Mouse (Mus musculus): ENCODE data around the gene Antxr2. TPM values are rescaled to one million over a fixed set of nuclear protein-coding genes. Genes with fewer than 3 reads are reported as not detected.

Antxr2 gene
- polyA plus RNA-seq, 1 experiment from 2014 or later = 28.6 TPM

GRCm38 (mm10) chr5:97954193-97954772 lies 76.6 kb downstream of the Antxr2 start:
- no peak for ATAC-seq (ENCODE audit: insufficient number of reproducible peaks, low FRiP score, low TSS enrichment, low read depth)
- 29% methylated on average over 5 of the region's 5 CpGs for WGBS
- no peaks in the 10 kb centered on the region for H3K9me3 ChIP-seq
- H3K4me2 ChIP-seq = no peak overlapping the region
- H3K36me3 ChIP-seq = no peaks in the 10 kb centered on the region
- no peak overlapping the region for H3K9ac ChIP-seq
- H3K4me1 ChIP-seq = peaks cover 10% of the 10 kb centered on the region; the same call in 1 of the 2 replicates
- no peak overlapping the region for H3K4me3 ChIP-seq
- H3K27ac ChIP-seq = 0 out of 2 replicates have a peak overlapping the region, but pooled peaks have one; percentile 4
- no peaks in the 10 kb centered on the region for H3K27me3 ChIP-seq

- Histone ChIP-seq H3K27ac (peak overlapping the region; percentile 54; the same call in 1 of the 2 replicates), H3K9me3 (no peaks in the 10 kb centered on the region), H3K9ac (no peak overlapping the region), H3K4me3 (no peak overlapping the region), H3K36me3 (no peaks in the 10 kb centered on the region), H3K4me1 (peaks cover 10% of the 10 kb centered on the region; the same call in 1 of the 2 replicates), H3K27me3 (no peaks in the 10 kb centered on the region), H3K4me2 (0 out of 2 replicates have a peak overlapping the region, but pooled peaks have one; percentile 24)
- WGBS = 26% methylated on average over 11 of the region's 11 CpGs
- peak; percentile 74; the same call in 1 of the 2 replicates for ATAC-seq (ENCODE audit: insufficient number of reproducible peaks, low FRiP score, low TSS enrichment, low read depth)
These were observed 77.5 kb downstream of the Antxr2 start for GRCm38 (mm10) chr5:97953241-97953920.

GRCm38 (mm10) chr5:97947261-97947660 lies 83.6 kb downstream of the Antxr2 start:
- Histone ChIP-seq H3K27ac (no peak overlapping the region), H3K36me3 (peaks cover 5% of the 10 kb centered on the region; the same call in 1 of the 2 replicates), H3K27me3 (no peaks in the 10 kb centered on the region), H3K4me2 (no peak overlapping the region), H3K4me1 (peaks cover under 1% of the 10 kb centered on the region; the same call in 1 of the 2 replicates), H3K4me3 (no peak overlapping the region), H3K9ac (no peak overlapping the region), H3K9me3 (no peaks in the 10 kb centered on the region)
- 71% methylated on average over 3 of the region's 3 CpGs for WGBS
- ATAC-seq (ENCODE audit: insufficient number of reproducible peaks, low FRiP score, low TSS enrichment, low read depth) = no peak

DNA sequence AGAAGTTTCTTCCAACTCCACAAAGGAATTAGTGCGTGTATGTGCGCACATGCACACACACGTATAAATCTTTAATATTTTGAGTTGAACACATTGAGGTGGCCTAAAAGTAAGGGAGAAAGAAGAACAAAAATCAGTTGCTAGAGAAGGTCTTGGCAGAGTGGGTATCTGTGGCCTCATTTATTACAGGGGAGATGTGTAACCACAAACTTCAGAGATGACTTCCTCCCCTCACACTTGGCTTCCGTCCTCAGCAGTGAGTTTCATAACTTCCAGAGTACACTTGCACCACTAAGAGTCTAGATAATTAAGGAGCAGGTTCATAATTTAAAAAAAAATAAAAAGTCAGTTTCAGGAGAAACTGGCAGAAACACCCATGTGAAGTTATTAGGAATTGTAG lies 84.6 kb downstream of the Antxr2 start:
- Histone ChIP-seq H3K4me3 (no peak overlapping the region), H3K27me3 (no peaks in the 10 kb centered on the region), H3K27ac (no peak overlapping the region), H3K9me3 (no peaks in the 10 kb centered on the region), H3K4me1 (no peaks in the 10 kb centered on the region), H3K9ac (no peak overlapping the region), H3K4me2 (no peak overlapping the region), H3K36me3 (peaks cover 5% of the 10 kb centered on the region; the same call in 1 of the 2 replicates)
- WGBS = 81% methylated on average over 4 of the region's 4 CpGs
- ATAC-seq (ENCODE audit: insufficient number of reproducible peaks, low FRiP score, low TSS enrichment, low read depth) = no peak

GRCm38 (mm10) chr5:97935140-97936129 lies 95.4 kb downstream of the Antxr2 start:
- H3K27ac ChIP-seq = no peak overlapping the region

DNA sequence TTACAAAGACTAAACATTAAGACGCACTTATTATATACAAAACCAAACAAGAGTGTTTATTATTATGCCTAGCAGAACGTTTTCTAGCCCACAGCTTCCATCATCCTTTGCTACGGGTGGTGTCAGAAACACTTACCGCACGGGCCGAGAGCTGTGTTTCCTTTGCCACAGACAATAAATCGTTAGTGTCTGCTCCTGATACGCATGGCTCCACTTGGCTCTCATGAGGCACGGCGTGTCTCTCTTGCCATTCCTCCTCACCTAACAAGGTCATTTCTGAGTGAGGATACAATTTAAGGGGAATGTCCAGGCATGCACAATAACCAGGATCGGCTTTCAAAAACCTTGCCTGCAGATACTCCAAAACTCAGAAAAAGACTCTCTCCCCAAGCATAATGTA lies 113.2 kb downstream of the Antxr2 start:
- Histone ChIP-seq H3K27ac (no peak overlapping the region), H3K9me3 (no peaks in the 10 kb centered on the region), H3K27me3 (no peaks in the 10 kb centered on the region), H3K4me1 (no peaks in the 10 kb centered on the region), H3K9ac (no peak overlapping the region), H3K36me3 (peaks cover 3% of the 10 kb centered on the region; the same call in 1 of the 2 replicates), H3K4me2 (no peak overlapping the region), H3K4me3 (no peak overlapping the region)
- ATAC-seq (ENCODE audit: insufficient number of reproducible peaks, low FRiP score, low TSS enrichment, low read depth) = no peak
- 43% methylated on average over 11 of the region's 11 CpGs for WGBS

More at GRCm38 (mm10) chr5:97935140-97936129, 95.4 kb downstream of the Antxr2 start:
- WGBS = 4% methylated on average over 56 of the region's 56 CpGs
- ATAC-seq (ENCODE audit: insufficient number of reproducible peaks, low FRiP score, low TSS enrichment, low read depth) = no peak
- Histone ChIP-seq H3K4me1 (peaks cover 9% of the 10 kb centered on the region), H3K27me3 (0 out of 2 replicates have a peak, but pooled peaks cover 4% of the 10 kb centered on the region), H3K9ac (peak overlapping the region; percentile 26), H3K4me3 (peak overlapping the region; percentile 46), H3K9me3 (no peaks in the 10 kb centered on the region), H3K36me3 (0 out of 2 replicates have a peak, but pooled peaks cover 5% of the 10 kb centered on the region), H3K4me2 (peak overlapping the region; percentile 93)

DNA sequence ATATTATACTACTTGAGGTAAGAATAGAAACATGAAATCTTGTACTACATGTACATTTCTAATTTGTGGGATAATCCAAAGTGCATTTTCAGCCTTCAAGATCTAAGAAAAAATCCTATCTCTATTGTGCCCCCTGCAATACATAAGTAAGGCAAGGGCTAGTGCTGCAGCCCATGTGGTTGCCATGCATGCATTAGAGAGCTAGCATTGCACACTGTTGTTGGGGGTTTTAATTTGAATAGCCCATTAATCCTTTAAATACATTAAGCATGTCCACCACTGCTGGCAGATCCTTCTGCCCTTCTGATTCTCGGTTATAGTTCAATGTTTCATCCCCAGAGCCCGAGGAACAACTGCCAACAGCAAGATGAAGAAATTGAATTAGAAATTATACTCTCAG lies 116.0 kb downstream of the Antxr2 start:
- H3K36me3 ChIP-seq = no peaks in the 10 kb centered on the region

GRCm38 (mm10) chr5:97913901-97914300 lies 116.9 kb downstream of the Antxr2 start:
- 87% methylated on average over 6 of the region's 6 CpGs for WGBS
- H3K9ac ChIP-seq = no peak overlapping the region
- no peaks in the 10 kb centered on the region for H3K36me3 ChIP-seq
- H3K27ac ChIP-seq = no peak overlapping the region
- H3K4me3 ChIP-seq = no peak overlapping the region
- ATAC-seq (ENCODE audit: insufficient number of reproducible peaks, low FRiP score, low TSS enrichment, low read depth) = no peak
- no peaks in the 10 kb centered on the region for H3K9me3 ChIP-seq
- no peaks in the 10 kb centered on the region for H3K4me1 ChIP-seq
- no peak overlapping the region for H3K4me2 ChIP-seq
- no peaks in the 10 kb centered on the region for H3K27me3 ChIP-seq

More for the DNA sequence above, 116.0 kb downstream of the Antxr2 start:
- Histone ChIP-seq H3K27ac (no peak overlapping the region), H3K27me3 (no peaks in the 10 kb centered on the region), H3K9me3 (no peaks in the 10 kb centered on the region), H3K4me3 (no peak overlapping the region), H3K4me2 (no peak overlapping the region), H3K4me1 (no peaks in the 10 kb centered on the region), H3K9ac (no peak overlapping the region)
- no peak for ATAC-seq (ENCODE audit: insufficient number of reproducible peaks, low FRiP score, low TSS enrichment, low read depth)
- WGBS = 67% methylated on average over 2 of the region's 2 CpGs

DNA sequence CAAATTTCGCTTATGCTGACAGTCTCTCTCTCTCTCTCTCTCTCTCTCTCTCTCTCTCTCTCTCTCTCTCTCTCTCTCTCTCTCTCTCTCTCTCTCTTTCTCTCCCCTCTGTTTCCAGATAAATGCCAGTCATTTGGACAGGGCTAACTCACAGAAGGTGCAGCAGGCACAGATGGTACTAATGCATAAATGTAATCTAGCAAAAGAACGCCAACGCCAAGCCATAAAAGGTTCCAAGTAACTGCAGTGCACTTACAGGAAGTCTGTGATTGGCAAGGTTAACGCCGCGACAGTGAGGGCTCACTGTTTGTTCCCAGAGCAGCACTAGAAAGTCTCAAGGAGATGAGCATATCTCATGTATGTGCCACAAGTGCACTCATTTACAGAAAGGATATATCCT lies 123.4 kb downstream of the Antxr2 start:
- Histone ChIP-seq H3K4me1 (0 out of 2 replicates have a peak, but pooled peaks cover 3% of the 10 kb centered on the region), H3K36me3 (no peaks in the 10 kb centered on the region), H3K27me3 (no peaks in the 10 kb centered on the region), H3K4me2 (no peak overlapping the region), H3K4me3 (no peak overlapping the region), H3K27ac (no peak overlapping the region), H3K9ac (no peak overlapping the region), H3K9me3 (no peaks in the 10 kb centered on the region)
- 49% methylated on average over 6 of the region's 6 CpGs for WGBS
- ATAC-seq (ENCODE audit: insufficient number of reproducible peaks, low FRiP score, low TSS enrichment, low read depth) = no peak

DNA sequence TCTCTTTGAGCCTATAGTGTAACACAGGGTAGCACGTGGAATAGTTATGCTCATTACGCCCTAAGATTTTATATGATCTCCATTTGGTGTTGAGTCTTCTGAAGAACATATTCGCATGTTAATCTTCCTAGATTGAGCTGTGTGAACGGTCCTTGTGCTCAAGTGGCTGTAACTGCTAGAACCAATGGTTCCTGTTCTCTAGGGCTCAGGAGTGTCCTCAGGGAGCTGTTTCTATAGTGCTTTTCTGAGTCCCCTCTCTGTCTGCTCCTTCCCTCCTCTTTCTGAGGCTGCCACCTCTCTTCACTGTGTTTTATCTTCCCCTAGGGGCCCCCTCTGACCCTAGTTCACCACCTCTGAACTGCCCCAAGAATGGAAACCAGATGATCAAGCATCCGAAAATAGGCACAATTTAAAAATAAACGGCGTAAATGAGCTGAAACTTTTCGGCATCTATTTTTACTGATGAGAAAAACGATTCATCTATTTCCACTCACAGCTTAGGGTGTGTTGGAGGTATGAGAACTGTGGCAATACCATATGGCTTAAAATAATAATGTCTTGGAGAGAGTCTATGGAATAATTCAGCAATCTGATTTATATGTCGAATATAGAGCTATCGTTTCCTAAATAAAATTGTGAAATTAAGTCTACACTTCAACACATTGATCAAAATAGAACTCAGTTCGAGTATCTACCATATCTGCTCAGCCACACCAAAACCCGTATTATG lies 124.1 kb downstream of the Antxr2 start:
- no peaks in the 10 kb centered on the region for H3K27me3 ChIP-seq
- H3K4me2 ChIP-seq = no peak overlapping the region
- H3K4me1 ChIP-seq = 0 out of 2 replicates have a peak, but pooled peaks cover 3% of the 10 kb centered on the region
- ATAC-seq (ENCODE audit: insufficient number of reproducible peaks, low FRiP score, low TSS enrichment, low read depth) = no peak
- 66% methylated on average over 13 of the region's 13 CpGs for WGBS
- H3K4me3 ChIP-seq = no peak overlapping the region
- H3K36me3 ChIP-seq = no peaks in the 10 kb centered on the region
- no peak overlapping the region for H3K27ac ChIP-seq
- no peaks in the 10 kb centered on the region for H3K9me3 ChIP-seq
- H3K9ac ChIP-seq = no peak overlapping the region

DNA sequence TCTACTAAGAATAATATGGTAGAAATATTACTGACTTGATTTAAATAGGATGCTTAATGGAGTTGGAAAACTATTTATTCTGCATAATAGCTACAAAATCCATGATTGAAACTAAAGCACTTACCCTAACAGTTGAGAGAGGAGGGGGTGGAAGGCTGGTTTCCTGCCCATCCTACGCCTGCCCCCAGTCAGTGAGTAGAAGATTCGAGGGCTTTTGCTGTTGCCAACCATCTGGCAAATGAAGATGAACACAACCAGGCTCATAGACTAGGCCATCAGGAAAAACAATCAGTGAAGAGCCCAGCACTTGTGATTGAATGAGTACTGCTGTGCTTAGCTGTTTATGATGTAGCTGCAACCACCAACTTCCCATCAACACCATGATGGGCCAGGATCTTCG lies 125.0 kb downstream of the Antxr2 start:
- WGBS = 78% methylated on average over 3 of the region's 3 CpGs
- H3K9ac ChIP-seq = no peak overlapping the region
- H3K36me3 ChIP-seq = no peaks in the 10 kb centered on the region
- no peaks in the 10 kb centered on the region for H3K9me3 ChIP-seq
- 0 out of 2 replicates have a peak, but pooled peaks cover 3% of the 10 kb centered on the region for H3K4me1 ChIP-seq
- no peak overlapping the region for H3K4me2 ChIP-seq
- H3K27ac ChIP-seq = no peak overlapping the region
- H3K4me3 ChIP-seq = no peak overlapping the region
- ATAC-seq (ENCODE audit: insufficient number of reproducible peaks, low FRiP score, low TSS enrichment, low read depth) = no peak
- no peaks in the 10 kb centered on the region for H3K27me3 ChIP-seq

Data from limb, embryonic 15.5 days (tissue).